Mouse (Mus musculus) embryo, embryonic 10 days (tissue): Measurements from ENCODE around the gene Hoxa2.
A peak's percentile ranks its signal among the peaks of the same experiment; 100 is the strongest.

Experiments
- DNase-seq: peaks from one replicate; pipeline ENCODE4 v3.0.0-alpha.2; 2015; ENCODE audit warnings: low spot score

Hoxa2 gene

DNA sequence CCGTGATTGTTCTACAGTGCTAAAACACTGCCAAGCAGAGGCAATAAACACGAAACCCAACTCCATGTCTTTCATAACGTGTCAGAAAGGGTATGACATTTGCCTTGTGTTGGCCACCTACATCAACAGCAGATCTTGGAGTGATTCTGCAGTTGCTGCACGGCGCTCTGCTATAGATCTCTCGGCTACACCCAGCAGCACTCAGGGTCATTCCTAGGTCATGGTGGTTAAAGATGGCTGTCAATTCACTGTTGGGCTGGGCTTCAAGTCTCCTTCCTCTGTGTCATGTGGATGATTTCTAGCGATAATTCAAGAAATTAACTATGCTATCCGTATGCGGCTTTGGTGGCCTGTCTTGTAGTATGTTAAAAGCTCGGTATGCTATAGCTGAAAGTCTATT is 26.1 kb downstream of the Hoxa2 start:
- DNase-seq: peak; percentile 62

DNA sequence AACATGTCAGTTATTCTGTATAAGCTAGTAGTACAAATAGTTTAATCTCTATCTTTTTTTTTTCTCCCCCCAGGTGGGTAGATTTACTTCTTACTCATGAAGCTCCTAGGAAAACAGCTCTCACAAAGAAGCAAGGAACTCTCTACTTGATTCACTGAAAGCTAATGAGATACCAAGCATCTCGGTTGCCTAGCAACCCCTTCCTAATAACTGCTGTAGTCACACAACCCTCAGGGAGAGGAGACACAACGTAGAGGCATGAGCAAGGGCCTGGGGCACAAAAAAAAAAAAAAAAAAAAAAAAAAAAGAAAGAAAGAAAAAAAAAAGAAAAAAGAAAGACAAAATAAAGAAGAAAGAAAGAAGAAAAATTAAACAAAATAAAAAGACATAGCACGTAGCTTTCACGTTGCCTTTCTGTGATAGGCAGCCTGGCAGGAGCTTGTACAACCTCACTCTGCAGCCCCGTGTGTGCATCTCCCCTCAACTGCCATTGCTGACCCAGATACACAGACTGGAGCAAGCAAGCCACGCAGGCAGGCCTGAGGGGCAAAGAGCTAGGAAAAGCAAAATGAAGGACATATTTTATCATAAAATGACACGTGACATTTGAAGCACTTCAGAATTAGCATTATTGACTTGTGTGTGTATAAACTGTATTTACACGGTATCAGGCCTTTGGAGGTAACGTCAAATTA is 26.6 kb downstream of the Hoxa2 start:
- DNase-seq: peak; percentile 83

DNA sequence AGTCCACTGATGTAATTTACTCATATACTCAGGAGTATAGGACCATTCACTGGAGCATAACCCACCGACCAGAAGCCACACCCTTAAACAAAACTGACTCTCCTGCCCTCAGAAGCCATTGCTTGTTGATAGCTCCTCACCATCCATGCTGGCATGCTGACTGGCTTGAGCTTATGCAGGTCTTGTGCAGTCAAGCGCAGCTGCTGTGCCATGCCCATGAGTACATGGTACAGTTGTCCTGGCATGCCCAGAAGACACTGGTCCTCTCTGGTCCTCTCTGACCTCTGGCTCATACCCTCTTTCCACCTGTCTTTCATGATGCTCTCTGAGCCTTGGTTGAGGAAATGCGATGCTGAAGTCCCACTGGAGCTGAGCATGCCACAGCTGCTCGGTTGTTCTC is 41.0 kb downstream of the Hoxa2 start:
- no peak for DNase-seq

DNA sequence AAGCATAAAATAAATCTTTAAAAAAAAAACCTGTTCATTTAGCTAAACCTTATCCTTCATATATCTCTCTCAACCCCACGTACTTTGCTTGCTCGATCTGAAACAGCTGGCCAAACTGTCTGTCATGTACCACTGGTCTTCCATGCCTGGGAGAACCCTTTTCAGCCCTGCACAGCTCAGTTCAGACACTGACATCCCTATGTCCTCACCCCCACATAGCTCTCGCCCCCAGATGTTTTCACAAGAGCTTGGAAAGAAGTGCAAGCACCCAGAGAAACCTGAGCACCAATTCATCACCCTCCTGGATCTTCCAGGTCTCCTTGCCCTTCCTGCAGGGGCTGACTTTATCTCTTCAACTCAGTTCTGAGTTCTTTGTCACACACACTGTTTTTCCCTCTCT is 43.5 kb downstream of the Hoxa2 start:
- DNase-seq: no peak

DNA sequence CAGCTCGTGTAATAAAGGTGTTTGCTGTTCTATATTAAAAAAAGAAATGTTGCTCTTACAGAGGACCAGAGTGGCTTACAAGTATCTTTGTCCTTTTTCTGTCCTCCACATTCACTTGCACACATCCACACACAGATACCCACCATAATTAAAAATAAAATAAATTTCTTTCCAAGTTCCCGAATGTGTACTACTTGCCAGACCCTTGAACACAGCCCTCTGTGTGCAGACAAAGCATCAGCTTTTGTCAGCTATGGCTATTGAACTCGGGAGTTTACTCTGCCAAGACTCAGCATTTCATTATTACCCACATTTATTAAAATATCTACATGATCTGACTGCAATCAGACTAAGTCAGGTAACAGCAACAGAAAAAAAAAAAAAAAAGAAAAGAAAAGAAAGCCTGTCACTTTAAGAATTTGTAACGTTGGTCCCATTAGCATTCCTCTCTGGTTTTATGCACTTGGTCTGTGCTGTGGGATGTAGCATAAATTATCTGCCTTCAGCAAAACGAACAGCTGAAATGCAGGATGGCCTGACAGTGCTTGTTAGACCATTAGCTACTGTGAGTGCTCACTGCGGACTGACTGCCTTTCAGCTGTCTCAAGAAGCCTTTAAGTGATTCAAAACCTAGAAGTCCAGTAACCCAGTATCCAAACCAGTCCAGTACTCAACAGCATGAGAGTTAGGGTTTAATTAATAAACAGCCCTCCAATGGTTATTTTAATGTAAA is 45.6 kb downstream of the Hoxa2 start:
- DNase-seq: peak; percentile 74

DNA sequence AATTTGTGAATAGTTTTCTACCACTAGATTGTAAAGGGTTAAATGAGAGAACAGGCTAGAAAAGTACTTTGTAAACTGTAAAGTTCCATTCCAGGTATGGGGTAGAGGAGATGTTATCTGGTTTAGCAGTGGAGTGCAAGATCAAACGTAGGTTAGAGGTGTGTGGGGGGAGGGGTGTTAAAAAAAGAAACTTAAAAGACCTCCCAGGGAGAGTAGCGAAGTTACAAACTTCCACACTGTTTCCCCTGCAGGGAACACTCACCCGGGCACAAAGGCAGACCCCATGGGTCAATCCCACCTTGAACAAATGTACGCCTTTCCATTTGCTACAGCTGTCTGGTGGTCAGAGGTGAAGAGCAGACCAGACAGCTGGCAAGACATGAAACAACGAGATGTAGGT is 48.7 kb downstream of the Hoxa2 start:
- DNase-seq: no peak
